Mouse (Mus musculus) bone marrow macrophage, adult 2 months (primary cell): ENCODE measurements around the gene H2al1k.
"Not testable (repeated sequence)": the region's sequence is repeated elsewhere in the genome, so short reads cannot be mapped to it uniquely, and the experiment has no call there.

Experiments used
- CTCF ChIP-seq: IDR thresholded peaks from 2 replicates; pipeline ENCODE4 v1.5.1; 2012; ENCODE audit warnings: low read depth, mild to moderate bottlenecking, low read length, moderate library complexity
- POLR2A ChIP-seq: IDR thresholded peaks from 2 replicates; pipeline ENCODE4 v1.6.1; 2012; ENCODE audit warnings: mild to moderate bottlenecking, low read depth, low read length, borderline replicate concordance

DNA sequence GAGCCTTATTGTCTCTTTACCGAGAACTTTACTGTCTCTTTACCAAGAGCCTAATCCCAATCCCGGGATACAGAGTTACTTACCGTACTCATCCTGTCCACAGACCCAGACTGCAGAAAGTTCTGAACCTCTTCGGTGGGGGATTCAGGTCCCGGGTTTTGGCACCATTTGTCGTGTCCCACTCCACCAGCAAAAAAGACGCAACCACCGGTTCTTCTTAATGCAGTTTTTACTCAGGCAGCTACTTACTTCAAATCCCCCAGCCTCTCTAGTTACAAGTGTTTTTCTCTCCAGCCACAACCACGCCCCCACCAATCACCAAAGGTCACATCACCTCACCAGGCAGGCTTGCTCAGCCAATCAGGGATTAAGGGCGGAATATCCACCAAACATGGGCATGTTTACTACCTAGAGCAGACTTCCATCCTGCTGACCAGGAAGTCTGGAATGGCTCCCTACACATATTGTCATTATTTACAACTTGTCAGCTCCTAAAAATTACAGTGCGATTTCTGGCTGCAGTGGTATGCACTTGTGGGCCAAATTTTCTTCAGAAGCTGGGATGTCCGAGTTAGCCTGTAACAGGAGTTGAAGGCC, 18.0 kb upstream of the H2al1k start:
- TF ChIP-seq CTCF, POLR2A: not testable (repeated sequence)
